Mouse (Mus musculus) olfactory bulb, adult 2 months (tissue): ENCODE measurements around the gene Dcaf11. TPM values are rescaled to one million over a fixed set of nuclear protein-coding genes. Genes with fewer than 3 reads are reported as not detected.

Experiments
- H3K27ac ChIP-seq: fragments of 200-500 bp; 2 replicates; pipeline ENCODE4 v1.5.1; 2012; ENCODE audit warnings: low read depth, low read length; ENCODE audit not compliant: insufficient read depth
- H3K4me1 ChIP-seq: fragments of 200-500 bp; 2 replicates; pipeline ENCODE4 v1.6.1; 2012; ENCODE audit warnings: low read length; ENCODE audit not compliant: control insufficient read depth, insufficient read depth
- H3K4me3 ChIP-seq: fragments of 200-500 bp; 2 replicates; pipeline ENCODE4 v1.5.1; 2012; ENCODE audit warnings: mild to moderate bottlenecking, low read depth, low read length, moderate library complexity; ENCODE audit not compliant: insufficient read depth
- CTCF ChIP-seq: fragments of 200-500 bp; IDR thresholded peaks from 2 replicates; pipeline ENCODE4 v1.5.1; 2012; ENCODE audit warnings: low read depth, mild to moderate bottlenecking, low read length, moderate library complexity; ENCODE audit not compliant: insufficient read depth
- POLR2A ChIP-seq: fragments of 200-500 bp; IDR thresholded peaks from 2 replicates; pipeline ENCODE4 v1.6.1; 2012; ENCODE audit warnings: mild to moderate bottlenecking, low read depth, low read length, moderate library complexity; ENCODE audit not compliant: insufficient read depth
- WGBS: fragments of 180-500 bp; shearing (Covaris S2); methylation state at CpG from one replicate; pipeline ENCODE4 v1.1.7; 2018; 5-methylcytosine and 5-hydroxymethylcytosine counted together
- polyA plus RNA-seq: library from polyadenylated mRNA; stranded (reverse); fragments of >200 nt; gene quantifications from 2 replicates; pipeline ENCODE4 v1.2.4, GENCODE M21; 2012; ENCODE audit warnings: low replicate concordance; ENCODE audit not compliant: missing spikeins, insufficient read depth, insufficient read length

The Dcaf11 gene
- not detected in 2 replicates for polyA plus RNA-seq

GRCm38 (mm10) chr14:55559799-55560201, at the start of gene Dcaf11:
TSS of gene Dcaf11 (plus strand) at chr14:55560006.
- TF ChIP-seq POLR2A (no peak; the same call in 1 of the 2 replicates), CTCF (no peak)
- peaks cover 8% of the 10 kb centered on the region for H3K4me1 ChIP-seq
- H3K27ac ChIP-seq = peak within 1 kb of the TSS; percentile 99
- peak within 1 kb of the TSS; percentile 76 for H3K4me3 ChIP-seq
- under 1% methylated on average over 27 of the region's 27 CpGs for WGBS

GRCm38 (mm10) chr14:55510125-55510731, 49.6 kb upstream of the Dcaf11 start, which contains the start of gene Cpne6:
TSS of gene Cpne6 (plus strand) at chr14:55510445.
- peaks cover 36% of the 10 kb centered on the region for H3K4me1 ChIP-seq
- TF ChIP-seq CTCF = no peak
- peak; percentile 55 for TF ChIP-seq POLR2A
- peak within 1 kb of the TSS; percentile 94 for H3K27ac ChIP-seq
- H3K4me3 ChIP-seq = peak within 1 kb of the TSS; percentile 55
- WGBS = 30% methylated on average over 22 of the region's 22 CpGs

GRCm38 (mm10) chr14:55511037-55511436, 48.8 kb upstream of the Dcaf11 start:
- Histone ChIP-seq H3K4me1 (peaks cover 34% of the 10 kb centered on the region), H3K4me3 (peak overlapping the region; percentile 55), H3K27ac (peak overlapping the region; percentile 94)
- TF ChIP-seq POLR2A (0 out of 2 replicates have a peak, but pooled peaks have one; percentile 15), CTCF (no peak)
- 15% methylated on average over 7 of the region's 7 CpGs for WGBS

- no peak for TF ChIP-seq POLR2A
- TF ChIP-seq CTCF = no peak
- 57% methylated on average over 10 of the region's 10 CpGs for WGBS
Observed at GRCm38 (mm10) chr14:55513927-55514326, 45.9 kb upstream of the Dcaf11 start.

GRCm38 (mm10) chr14:55515846-55516245, 44.0 kb upstream of the Dcaf11 start:
- Histone ChIP-seq H3K4me3 (peak overlapping the region; percentile 16), H3K4me1 (peaks cover 39% of the 10 kb centered on the region), H3K27ac (0 out of 2 replicates have a peak overlapping the region, but pooled peaks have one; percentile 74)
- TF ChIP-seq POLR2A = no peak
- TF ChIP-seq CTCF = no peak
- WGBS = 67% methylated on average over 4 of the region's 4 CpGs

More at GRCm38 (mm10) chr14:55513927-55514326, 45.9 kb upstream of the Dcaf11 start:
- Histone ChIP-seq H3K4me3 (peak overlapping the region; percentile 36), H3K4me1 (peaks cover 39% of the 10 kb centered on the region), H3K27ac (peak overlapping the region; percentile 29; the same call in 1 of the 2 replicates)

DNA sequence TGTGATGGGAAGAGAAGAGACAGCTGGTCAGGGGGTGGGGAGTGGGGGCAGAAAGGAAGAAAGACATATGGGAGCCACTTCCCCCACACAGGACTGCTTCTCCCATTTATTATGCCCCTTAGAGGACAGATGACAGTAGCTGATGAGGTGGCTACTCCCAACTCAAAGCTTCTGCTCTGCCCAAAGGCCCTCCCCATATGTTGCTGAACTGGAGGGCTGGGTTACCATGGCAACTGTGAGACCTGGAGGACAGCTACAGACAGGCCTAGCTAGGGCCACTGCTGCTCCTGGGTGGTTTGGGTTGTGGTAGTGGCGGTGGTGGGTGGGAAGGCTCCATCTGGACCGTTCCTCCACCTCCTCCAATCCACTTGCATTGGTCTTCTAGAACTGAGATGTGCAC, 40.9 kb upstream of the Dcaf11 start:
- 0 out of 2 replicates have a peak overlapping the region, but pooled peaks have one; percentile 5 for H3K27ac ChIP-seq
- WGBS = 63% methylated on average over 2 of the region's 2 CpGs
- peaks cover 30% of the 10 kb centered on the region for H3K4me1 ChIP-seq
- no peak for TF ChIP-seq POLR2A
- TF ChIP-seq CTCF = no peak
- no peak overlapping the region for H3K4me3 ChIP-seq

- H3K27ac ChIP-seq = no peak overlapping the region; the same call in 1 of the 2 replicates
- 52% methylated on average over 4 of the region's 4 CpGs for WGBS
- H3K4me1 ChIP-seq = peaks cover 30% of the 10 kb centered on the region
- no peak overlapping the region for H3K4me3 ChIP-seq
- TF ChIP-seq POLR2A (no peak), CTCF (no peak)
Observed at GRCm38 (mm10) chr14:55519604-55520003, 40.2 kb upstream of the Dcaf11 start.

- WGBS = 2% methylated on average over 61 of the region's 61 CpGs
- peak overlapping the region; percentile 3 for H3K27ac ChIP-seq
- H3K4me3 ChIP-seq = peak overlapping the region; percentile 51
- peaks cover 30% of the 10 kb centered on the region for H3K4me1 ChIP-seq
- TF ChIP-seq CTCF (no peak), POLR2A (no peak)
Observed at GRCm38 (mm10) chr14:55520451-55521361, 39.1 kb upstream of the Dcaf11 start.

DNA sequence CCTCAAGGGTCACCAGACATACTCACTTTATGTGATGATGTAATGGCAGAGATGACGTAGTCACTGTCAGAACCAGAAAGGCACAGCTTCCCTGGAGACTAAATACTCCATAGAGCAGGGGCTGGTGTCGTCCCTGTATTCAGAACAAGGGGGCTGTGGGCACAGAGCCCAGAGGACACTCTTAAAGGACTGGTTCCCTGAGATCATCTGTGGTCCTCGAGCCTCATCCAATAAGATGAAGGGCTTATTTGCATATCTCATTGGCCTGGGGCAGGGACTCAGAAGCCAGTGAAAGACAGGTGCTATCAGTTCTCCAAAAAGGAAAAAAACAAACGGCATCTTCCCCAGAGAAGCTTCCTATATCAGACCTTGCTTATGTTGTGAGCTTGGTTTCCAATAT, 35.7 kb upstream of the Dcaf11 start:
- WGBS = 69% methylated on average over 4 of the region's 4 CpGs
- no peak overlapping the region for H3K4me3 ChIP-seq
- H3K27ac ChIP-seq = no peak overlapping the region
- H3K4me1 ChIP-seq = peaks cover 11% of the 10 kb centered on the region
- TF ChIP-seq POLR2A (no peak), CTCF (no peak)
